Mouse (Mus musculus) adrenal gland, postnatal 10 days (tissue): ENCODE results near the gene Dnm1. TPM values are rescaled to one million over a fixed set of nuclear protein-coding genes. Genes with fewer than 3 reads are reported as not detected.
A peak's percentile ranks its signal among the peaks of the same experiment; 100 is the strongest.

Source experiments
- DNase-seq: peaks from one replicate; pipeline ENCODE4 v3.0.0; 2021; ENCODE audit warnings: mixed read lengths
- total RNA-seq, 2 experiments: library from RNA; stranded (reverse); gene quantifications; 2 replicates each; pipeline ENCODE4 v1.2.3; 2021

Gene Dnm1
- total RNA-seq, 2 experiments from 2014 or later, result 15.8 to 23.8 TPM

DNA sequence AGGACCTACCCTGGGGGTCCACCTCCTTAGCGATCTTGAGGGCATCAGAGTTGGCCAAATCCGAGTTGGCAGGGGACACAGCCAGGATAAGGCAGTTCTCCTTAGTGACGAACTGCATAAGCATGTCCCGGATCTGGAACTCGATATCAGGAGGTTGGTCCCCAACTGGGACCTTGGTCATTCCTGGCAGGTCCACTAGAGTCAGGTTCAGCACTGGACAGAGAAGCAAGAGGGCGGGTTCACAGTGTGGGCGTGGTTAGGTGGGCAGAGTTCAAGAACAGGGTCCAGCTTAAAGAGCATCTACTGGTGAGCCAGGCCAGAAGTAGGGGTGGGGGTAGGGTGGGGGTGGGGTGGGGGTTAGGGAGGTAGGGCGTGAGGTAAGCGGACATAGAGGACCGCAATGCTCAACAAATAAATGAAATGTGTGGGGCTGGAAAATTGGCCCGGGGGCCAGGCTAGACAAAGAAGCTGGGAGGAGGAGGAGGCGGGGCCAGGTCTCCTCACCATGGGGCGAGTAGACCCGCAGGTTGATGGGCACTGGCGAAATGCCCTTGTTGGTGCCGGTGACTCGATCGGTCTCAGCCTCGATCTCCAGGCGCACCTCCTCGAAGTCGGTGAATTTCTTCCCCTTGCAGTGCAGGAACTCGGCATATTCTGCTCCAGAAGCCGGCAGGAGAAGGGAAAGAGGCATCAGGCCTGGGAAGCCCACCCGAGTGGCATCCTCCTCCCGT lies 13.1 kb downstream of the Dnm1 start:
- no peak for DNase-seq

DNA sequence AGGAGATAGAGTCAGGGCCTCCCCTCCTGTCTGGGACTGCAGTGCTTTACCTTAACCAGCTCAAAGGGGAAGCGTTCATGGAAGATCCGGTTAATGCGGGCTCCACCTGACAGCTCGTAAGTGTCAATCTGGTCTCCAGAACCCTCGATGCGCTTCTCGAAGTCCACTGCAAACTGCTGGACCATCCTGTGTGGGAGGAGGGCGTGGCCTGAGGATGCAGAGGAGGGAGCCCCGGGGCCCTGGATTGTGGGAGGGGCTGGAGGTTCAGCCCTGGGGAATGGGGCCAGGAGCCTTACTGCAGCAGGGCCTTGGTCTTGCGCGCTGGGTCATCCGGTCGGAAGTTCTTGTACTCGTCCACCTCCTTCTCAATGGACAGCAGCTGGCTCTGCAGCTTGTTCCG lies 17.2 kb downstream of the Dnm1 start:
- no peak for DNase-seq

DNA sequence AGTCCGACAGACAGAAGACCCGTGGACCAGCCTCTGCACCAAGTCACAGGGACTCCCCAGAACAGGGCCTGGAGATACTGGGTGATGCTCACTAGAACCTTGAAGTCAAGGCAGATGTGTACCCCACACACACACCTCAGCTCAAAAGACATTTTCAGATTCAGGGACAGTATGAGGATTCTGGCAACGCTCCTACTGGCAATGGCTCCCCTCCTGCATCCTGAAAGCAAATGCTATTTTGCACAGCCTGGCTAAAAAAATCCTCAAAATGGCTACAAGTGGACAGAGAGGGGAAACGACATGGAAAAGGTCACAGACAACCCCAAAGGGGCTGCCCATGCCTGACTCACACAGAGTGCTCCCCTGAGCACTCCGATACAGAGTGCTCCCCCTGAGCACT lies 21.0 kb downstream of the Dnm1 start:
- no peak for DNase-seq

DNA sequence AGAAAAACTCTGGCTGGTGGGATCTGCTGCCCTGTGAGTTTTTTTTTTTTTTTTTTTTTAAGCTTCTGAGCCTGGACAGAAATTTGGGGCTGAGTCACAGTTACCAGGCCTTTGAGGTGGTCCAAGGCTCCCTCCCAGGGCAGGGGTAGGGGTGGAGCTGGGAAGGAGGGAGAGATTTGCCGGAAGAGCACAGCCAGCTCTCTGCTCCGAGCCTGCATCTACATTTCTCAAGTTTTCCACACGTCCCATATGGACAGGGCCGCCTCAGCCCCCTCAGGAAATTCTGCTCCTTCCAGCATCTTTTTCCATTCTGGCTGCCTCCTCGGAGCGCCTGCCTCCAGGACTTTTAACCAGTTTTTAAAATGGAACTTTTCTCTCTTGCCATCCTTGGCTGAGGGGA lies 23.6 kb downstream of the Dnm1 start:
- DNase-seq, result no peak

DNA sequence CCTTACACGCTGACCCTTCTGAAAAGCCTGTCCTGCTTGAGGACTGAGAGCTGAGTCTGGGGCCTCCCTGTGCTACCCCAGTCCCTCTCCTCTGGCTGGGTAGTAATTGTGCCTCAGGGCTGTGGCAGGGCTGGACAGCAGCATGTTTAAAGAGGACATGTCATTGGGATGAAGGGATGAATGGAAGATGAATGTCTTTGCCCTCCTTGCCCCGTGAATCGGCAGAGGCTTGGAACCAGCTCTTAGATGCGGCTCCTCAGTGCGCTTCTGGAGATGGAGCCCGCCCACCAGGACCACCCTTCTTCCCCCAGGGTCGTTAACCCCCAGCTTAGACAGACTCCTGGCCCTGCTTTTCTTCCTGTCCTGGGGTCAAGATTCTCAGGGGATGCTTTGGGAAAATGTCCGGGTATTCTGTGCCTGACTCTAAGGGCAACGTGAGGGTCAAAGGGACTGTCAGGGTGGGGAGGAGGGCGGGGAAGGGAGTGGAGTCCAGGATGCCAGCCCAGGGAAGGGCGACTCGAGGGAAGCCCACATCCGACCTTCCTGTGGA lies 24.2 kb downstream of the Dnm1 start:
- DNase-seq, result no peak

DNA sequence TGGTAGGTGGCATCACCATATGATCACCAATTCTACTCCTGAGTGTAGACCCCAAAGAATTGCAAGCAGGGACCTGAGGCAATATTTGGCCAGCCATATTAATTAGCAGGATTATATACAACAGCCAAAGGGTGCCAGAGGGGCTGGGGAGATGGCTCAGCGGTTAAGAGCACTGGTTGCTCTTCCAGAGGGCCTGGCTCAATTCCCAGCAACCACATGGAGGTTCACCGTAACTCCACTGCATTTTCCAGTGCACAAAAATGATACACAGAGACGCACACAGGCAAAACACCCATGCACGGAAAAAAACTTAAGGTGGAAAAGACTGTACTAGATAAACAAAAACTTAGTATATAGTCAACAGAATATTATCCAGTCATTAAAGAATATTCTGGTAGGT lies 25.9 kb downstream of the Dnm1 start:
- DNase-seq, result no peak

DNA sequence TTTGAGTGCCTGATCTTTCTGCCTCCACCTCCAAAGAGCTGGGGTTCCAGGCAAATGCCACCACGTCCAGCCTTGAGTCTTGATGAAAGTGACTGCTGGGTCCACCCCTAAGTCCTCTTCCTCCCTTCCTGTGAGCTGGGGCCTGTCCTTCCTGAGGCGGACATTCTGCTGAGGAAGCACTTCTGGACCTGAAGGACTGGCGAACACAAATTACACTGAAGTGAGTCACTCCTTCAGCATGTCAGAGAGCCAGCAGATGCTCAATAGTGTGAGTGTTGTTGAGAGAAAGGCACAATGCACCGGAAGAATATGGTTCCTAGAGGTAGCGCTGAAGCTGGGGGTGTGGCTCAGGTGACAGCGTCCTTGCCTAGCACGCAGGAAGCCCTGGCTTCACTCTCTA lies 27.8 kb downstream of the Dnm1 start:
- no peak for DNase-seq

DNA sequence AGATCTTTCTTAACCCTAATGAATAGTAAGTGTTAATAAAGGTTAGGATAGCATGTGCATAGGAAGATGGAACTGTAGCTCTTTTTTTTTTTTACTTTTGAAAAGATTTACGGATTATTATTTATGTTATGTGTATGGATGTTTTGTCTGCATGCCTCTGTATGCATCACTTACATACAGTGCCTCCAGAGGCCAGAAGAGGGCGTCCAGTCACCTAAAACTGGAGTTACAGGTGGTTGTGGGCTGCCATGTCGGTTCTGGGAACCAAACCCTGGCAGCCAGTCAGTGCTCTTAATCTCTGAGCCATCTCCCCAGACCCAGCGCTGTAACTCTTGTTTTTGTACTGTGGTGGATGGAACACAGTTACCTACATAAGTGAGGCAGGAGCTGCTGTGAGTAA lies 28.8 kb downstream of the Dnm1 start:
- DNase-seq, result no peak

DNA sequence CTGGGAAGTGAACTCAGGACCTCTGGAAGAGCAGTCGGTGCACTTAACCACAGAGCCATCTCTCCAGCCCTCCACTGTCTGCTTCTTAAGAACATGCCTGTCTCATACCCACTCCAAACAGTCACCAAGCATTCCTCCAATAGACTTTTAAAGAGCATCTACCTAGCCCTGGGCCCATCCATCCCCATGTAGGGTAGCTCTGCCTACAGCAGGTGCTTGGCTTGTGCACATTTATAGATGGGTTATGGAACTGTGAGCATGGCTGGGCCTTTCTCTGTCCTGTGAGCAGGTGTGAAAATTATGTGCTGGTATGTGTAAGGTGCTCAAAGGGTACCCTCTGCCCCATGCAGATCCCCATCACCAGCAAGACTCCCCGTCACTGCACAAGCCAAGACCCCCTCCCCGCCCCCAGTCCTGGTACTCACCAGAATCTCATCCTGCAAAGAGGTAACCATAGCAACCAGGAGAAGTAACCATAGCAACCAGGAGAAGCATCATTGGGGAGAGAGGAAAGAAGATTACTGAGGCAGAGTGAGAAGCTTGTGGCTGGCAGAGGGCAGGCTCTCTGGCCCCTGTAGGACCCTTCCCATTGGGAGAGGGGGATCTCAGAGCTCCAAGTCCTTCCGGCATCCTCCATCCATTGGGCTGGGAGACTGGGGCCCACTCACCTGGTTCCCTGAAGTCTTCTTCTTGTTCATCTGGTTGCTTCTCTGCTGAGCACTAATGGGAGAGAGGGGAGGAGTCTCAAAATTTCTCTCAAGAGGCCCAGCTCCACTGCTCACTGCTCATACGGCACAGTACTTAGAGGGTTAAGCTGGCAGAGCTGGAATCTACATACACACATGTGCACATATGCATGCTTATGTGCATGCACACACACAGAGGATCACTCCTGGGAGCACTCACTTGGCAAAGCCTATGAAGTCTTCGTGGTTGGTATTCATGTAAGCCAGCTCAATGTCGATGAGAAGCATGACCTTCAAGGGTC lies 30.1 kb downstream of the Dnm1 start:
- no peak for DNase-seq

DNA sequence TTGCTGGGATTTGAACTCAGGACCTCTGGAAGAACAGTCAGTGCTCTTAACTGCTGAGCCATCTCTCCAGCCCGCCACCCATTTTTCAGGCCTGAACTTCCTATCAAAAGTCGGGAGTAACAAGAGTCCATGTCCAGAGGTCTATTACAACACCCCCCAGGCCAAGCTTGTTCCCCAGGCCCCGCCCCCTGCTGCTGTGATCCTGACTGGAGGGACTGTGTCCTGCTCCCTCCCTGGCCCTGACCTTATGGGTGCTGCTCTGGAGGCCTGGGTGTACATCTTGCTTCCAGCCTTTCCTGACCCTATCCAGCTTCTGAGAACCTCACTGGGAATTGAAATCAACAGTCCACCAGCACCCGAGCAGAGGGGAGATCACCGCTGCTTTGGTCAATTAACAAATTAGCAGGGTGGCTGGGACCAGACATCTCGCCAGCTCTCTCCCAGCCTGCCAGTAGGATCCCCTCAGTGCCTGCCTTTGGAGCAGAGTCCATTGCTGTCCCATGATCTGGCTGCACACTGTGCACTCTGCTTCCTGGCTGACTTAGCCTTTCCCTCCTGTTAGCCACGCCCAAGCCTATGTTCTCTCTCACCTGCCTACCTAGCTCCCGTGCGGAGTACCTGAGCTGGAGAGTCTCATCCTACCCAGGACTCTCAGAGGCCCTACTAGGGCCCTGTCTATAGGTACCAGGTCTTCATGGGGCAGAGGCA lies 31.4 kb downstream of the Dnm1 start:
- DNase-seq, result no peak

DNA sequence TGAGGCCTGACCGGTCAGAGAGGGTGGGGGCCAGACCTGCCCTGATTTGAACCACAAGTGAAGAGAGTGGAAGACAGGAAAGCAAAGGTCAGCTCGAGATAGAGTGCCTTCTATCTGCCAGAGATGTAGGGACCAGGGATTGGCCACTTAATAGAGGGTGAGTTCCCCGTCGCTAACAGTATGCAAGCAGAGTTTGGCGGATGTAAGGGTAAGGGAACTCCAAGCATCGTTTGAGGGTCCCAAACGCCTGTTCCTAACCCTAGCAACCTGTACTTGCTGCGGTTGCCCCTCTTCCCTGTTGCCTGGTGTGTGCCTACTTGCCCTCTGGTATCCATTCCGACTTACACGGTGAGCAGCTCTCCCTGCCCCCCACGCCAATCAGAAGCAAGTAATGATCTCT lies 32.4 kb downstream of the Dnm1 start:
- DNase-seq, result no peak

DNA sequence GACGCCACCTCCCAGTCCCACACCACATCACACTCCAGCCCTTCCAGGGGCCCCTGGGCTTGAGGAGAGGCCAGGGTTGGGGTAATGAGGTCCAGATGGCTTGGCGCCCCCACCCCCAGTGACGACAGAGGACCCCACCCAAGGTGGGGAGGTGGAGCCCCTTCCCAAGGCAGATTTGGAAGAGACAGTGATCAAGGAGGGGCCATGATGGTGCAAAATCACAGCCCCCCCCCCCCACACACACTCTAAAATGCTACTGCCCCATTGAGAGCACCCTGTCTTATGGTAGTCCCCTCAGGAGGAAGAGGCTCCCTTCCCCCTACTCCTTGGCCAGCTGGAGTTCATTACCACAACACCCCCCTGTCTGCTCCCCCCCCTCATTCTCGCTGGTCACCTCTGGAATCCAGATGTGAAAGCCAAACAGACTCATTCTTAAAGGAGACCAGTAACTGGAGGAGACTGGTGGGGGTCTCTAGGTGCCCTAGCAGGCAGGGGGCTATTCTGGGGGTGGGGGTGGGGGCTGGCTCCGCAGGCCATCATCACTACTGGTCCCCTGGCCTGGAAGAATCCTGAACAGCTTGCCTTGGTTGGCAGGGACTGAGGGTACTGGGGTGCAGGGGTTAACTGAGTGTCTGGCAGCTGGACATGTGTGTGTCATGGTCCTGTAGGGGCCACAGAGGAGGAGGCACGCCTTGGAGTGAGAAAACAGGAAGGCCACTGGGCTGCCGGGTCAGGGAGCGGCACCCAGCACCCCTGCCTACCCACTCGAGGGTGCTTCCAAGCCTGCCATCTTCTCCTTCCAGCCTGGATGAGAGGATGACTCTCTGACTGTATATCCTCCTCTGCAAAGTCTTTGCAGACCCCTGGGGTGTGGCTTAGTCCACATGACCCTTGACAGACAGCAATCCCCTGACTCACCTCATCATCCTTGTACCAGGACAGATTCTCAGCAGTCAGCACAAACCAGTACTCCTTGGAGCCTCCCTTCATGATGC lies 33.3 kb downstream of the Dnm1 start:
- DNase-seq, result peak; percentile 37

DNA sequence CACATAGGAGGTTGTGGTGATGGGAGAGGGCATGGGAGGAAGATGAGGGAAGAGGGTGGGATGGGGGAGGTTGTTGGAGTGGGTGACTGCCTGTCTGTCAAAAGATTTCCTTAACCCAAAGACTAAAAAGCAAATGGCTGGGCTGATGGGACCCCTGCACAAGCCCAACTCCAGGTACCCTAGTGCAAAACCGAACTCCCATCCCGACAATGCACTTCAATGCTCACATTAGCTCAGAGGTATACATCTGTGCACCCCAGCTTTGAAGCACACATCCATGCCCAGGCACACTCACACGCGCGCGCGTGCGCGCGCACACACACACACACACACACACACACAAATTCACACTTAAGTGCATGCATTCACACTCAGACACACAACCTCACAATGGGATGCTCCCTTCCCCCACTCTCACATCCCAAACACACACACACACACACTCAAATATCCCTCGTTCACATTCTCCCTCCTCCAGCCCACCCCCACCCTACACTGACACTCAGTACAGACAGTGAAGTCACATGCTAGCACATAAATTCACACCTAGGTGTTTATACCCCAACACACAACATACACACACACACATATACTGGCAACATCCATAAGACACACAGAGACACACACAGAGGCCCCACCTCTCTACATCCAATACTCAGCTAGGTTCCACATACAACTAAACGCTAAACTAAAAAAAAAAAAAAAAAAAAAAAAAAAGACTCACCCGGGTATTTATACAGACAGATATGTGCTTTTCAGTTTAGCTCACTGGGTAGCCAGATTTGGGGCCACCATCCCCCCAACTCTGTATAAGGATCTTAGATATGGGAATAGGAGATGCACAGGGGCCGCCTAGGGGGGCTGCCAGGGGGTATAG lies 34.2 kb downstream of the Dnm1 start:
- no peak for DNase-seq

DNA sequence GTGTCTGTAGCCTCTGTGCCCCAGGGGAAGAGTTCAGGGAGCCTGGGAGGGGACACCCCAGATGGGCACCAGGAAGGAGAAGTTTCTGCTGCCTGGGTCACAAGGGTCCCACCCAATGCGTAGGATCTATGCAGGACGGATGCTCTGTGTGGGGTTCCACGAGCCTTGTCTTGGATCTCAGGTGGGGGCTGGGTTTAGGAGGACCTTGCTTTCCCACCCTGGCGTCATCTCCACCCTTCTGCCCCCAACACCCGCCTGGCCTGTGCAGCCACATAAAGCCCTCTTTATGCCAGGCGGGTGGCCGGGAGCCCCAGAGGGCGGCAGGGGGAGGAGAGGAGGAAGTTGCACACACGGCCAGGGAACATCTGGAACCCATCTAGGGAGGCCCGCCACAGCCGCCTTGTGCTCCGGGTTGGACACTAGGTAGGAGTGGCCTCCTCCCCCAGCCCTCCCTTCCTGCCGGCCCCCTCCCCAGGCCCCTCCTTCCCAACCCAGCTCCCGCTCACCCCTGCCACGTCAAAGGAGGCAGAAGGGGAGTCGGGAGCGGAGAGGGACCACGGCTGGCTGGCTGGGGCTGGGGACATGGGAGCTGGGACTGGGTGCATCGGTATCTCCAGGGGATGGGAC lies 35.2 kb downstream of the Dnm1 start:
- DNase-seq, result peak; percentile 40

DNA sequence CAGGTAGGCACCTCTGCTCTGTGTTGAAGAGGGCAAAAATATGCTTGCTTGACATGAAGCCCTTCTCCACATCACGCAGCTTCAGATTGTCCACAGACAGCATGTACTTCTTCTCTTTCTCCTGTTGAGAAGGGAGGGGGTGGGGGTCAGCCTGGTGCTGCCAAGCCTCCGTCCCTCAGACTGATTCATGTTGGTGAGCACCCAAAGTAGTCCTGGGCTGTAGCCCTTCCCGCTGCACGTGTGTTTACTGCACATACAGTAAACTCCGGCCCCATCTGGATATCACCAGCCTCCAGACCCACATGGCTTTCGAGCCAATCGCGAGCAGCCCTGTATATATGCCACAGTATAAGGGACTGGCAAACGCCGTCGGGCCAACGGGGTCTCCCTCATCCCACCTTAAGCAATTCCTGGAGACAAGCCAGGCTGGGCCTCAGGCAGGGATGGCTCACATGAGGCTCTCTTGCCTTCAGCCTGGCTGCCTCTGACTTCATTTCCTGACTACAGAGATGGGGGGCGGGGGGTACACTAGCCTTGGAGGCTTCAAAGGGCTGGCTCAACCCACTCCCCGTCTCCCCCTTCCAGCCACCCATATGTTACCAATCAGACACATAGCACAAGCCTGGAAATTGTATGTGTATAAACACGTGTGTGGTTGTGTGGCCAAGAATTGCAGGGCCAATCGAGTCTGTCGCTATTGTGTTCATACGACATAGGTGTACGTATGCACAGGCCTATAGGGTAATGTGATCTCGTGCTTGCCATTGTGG lies 36.1 kb downstream of the Dnm1 start:
- DNase-seq, result no peak

DNA sequence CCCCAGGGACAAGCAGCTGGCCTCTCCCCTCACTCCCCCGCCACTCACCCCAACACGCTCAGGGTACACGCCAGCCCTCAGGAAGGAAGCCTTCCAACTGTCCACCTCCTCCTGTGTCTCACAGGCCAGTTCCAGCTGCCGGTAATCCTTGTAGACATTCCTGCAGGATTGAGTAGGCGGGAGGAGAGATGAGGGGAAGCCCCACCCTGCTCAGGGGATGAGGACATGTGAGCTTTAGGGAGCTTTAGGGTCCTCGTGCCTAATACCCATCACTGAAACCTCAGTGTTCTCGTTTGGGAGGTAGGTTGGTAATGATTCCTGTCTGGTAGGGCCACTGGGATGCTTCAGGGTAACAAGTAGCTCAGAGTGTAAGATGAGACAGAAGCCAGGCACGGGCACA lies 37.4 kb downstream of the Dnm1 start:
- DNase-seq, result no peak

DNA sequence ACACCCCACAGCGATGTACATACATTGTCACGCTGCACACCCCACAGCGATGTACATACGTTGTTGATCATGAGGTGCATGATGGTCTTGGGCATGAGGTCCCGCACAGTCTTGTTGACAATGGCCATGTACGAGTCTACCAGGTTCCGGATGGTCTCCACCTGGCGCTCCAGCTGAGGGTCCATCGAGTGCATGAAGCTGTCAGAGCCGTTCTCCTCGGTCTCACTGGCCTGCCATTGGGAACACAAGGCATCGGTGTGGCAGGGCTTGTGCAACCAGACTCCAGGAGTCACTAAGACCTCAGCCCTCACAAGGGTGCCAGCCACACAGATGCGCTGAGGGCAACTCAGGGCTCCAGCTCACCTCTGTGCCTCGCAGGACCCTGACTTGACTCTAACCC lies 38.3 kb downstream of the Dnm1 start:
- no peak for DNase-seq

DNA sequence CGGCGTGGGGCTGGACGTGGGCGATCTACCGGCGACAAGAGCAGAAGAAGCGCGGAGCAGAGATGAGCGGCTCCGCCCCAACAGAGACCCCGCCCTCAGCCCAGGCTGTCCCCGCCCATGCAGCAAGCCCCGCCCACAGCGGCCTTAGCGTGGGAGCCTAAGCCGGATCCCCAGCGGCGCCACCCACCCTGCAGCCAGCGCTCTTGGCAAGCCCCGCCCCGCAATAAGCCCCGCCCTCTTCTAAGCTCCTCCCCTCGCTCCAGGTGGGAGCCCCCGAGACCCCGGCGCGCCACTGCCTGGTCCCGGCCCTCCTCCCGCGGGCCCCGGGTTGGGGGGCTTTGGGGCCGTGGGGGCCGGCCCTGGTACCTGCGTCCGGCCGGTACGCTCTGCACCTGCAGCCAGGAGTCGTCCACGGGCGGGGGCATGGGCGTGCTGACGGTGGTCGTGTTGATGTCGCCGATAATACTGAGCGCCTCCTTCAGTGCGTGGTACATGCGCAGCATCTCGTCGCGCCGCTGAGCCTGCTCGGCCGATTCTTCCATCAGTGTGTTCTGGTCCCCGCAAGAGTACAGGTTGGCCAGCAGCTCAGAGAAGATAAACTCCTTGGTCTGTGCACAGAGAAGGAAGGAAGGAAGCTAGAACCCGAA lies 40.7 kb downstream of the Dnm1 start:
- DNase-seq, result peak; percentile 93
